Mouse (Mus musculus) heart, embryonic 12.5 days (tissue): Measurements from ENCODE around the gene Piwil4. TPM values are rescaled to one million over a fixed set of nuclear protein-coding genes. Genes with fewer than 3 reads are reported as not detected.
"Not testable (repeated sequence)": the region's sequence is repeated elsewhere in the genome, so short reads cannot be mapped to it uniquely, and the experiment has no call there.

Experiments
- ATAC-seq: fragments of 200-750 bp; cut with Nextera tagmentation; 2 replicates; pipeline ENCODE4 v1.8.0; 2017; ENCODE audit warnings: moderate TSS enrichment, moderate library complexity; ENCODE audit not compliant: insufficient number of reproducible peaks, low FRiP score
- H3K27ac ChIP-seq: fragments of 300-500 bp; sonication (generic); 2 replicates; pipeline ENCODE4 v1.5.1; 2016; ENCODE audit warnings: mild to moderate bottlenecking, moderate library complexity; ENCODE audit not compliant: poor library complexity, severe bottlenecking
- H3K27me3 ChIP-seq: fragments of 300-500 bp; sonication (generic); replicated peaks from 2 replicates; pipeline ENCODE4 v1.6.1; 2016; ENCODE audit warnings: mild to moderate bottlenecking, moderate library complexity
- H3K36me3 ChIP-seq: fragments of 300-500 bp; sonication (generic); 2 replicates; pipeline ENCODE4 v1.6.1; 2016; ENCODE audit warnings: mild to moderate bottlenecking, moderate library complexity
- H3K4me1 ChIP-seq: fragments of 300-500 bp; sonication (generic); replicated peaks from 2 replicates; pipeline ENCODE4 v1.6.1; 2016; ENCODE audit warnings: mild to moderate bottlenecking
- H3K4me2 ChIP-seq: fragments of 300-500 bp; sonication (generic); 2 replicates; pipeline ENCODE4 v1.6.1; 2016; ENCODE audit warnings: mild to moderate bottlenecking, moderate library complexity
- H3K4me3 ChIP-seq: fragments of 300-500 bp; sonication (generic); 2 replicates; pipeline ENCODE4 v1.5.1; 2016; ENCODE audit warnings: mild to moderate bottlenecking
- H3K9ac ChIP-seq: fragments of 300-500 bp; sonication (generic); 2 replicates; pipeline ENCODE4 v1.6.1; 2016; ENCODE audit warnings: mild to moderate bottlenecking, moderate library complexity
- H3K9me3 ChIP-seq: fragments of 300-500 bp; sonication (generic); replicated peaks from 2 replicates; pipeline ENCODE4 v1.6.1; 2016; ENCODE audit warnings: mild to moderate bottlenecking, moderate library complexity
- WGBS: fragments of 180-500 bp; shearing (Covaris S2); methylation state at CpG from one replicate; pipeline ENCODE4 v1.1.7; 2016; 5-methylcytosine and 5-hydroxymethylcytosine counted together
- polyA plus RNA-seq: library from polyadenylated mRNA; unstranded; fragments of >200 nt; fragmentation: Nextera tagmentation; extraction: Ambion mirVana; gene quantifications from 2 replicates; pipeline ENCODE4 v1.2.1, GENCODE M21; 2016

The Piwil4 gene
- polyA plus RNA-seq, 1 experiment from 2014 or later: 0.08 TPM

- H3K4me3 ChIP-seq: no peak overlapping the region
- WGBS: 70% methylated on average over 5 of the region's 5 CpGs
- H3K36me3 ChIP-seq: no peaks in the 10 kb centered on the region
- no peak overlapping the region for H3K4me2 ChIP-seq
- H3K27me3 ChIP-seq: peaks cover 6% of the 10 kb centered on the region
- H3K9me3 ChIP-seq: no peaks in the 10 kb centered on the region
- H3K27ac ChIP-seq: no peak overlapping the region
- no peak for ATAC-seq
- no peak overlapping the region for H3K9ac ChIP-seq
- no peaks in the 10 kb centered on the region for H3K4me1 ChIP-seq
Observed at GRCm38 (mm10) chr9:14724755-14725420, 15.6 kb downstream of the Piwil4 start.

GRCm38 (mm10) chr9:14721610-14722009 lies 18.9 kb downstream of the Piwil4 start:
- Histone ChIP-seq H3K36me3 (no peaks in the 10 kb centered on the region), H3K27ac (no peak overlapping the region), H3K9me3 (no peaks in the 10 kb centered on the region), H3K27me3 (peaks cover 9% of the 10 kb centered on the region), H3K4me3 (no peak overlapping the region), H3K4me1 (peaks cover 12% of the 10 kb centered on the region), H3K9ac (no peak overlapping the region), H3K4me2 (no peak overlapping the region)
- ATAC-seq: no peak
- 71% methylated on average over 5 of the region's 5 CpGs for whole genome bisulfite sequencing

- no peaks in the 10 kb centered on the region for H3K36me3 ChIP-seq
- no peak for ATAC-seq
- H3K4me2 ChIP-seq: no peak overlapping the region
- no peak overlapping the region for H3K4me3 ChIP-seq
- H3K4me1 ChIP-seq: peaks cover 12% of the 10 kb centered on the region
- no peak overlapping the region for H3K27ac ChIP-seq
- peaks cover 9% of the 10 kb centered on the region for H3K27me3 ChIP-seq
- WGBS: 70% methylated on average over 2 of the region's 2 CpGs
- no peaks in the 10 kb centered on the region for H3K9me3 ChIP-seq
- no peak overlapping the region for H3K9ac ChIP-seq
Observed at GRCm38 (mm10) chr9:14720384-14720783, 20.1 kb downstream of the Piwil4 start.

GRCm38 (mm10) chr9:14718332-14718691 lies 22.2 kb downstream of the Piwil4 start:
- ATAC-seq: no peak
- H3K9me3 ChIP-seq: no peaks in the 10 kb centered on the region
- peak overlapping the region; percentile 54 for H3K4me2 ChIP-seq
- H3K9ac ChIP-seq: no peak overlapping the region
- H3K27ac ChIP-seq: no peak overlapping the region; the same call in 1 of the 2 replicates
- no peaks in the 10 kb centered on the region for H3K36me3 ChIP-seq
- H3K27me3 ChIP-seq: peaks cover 9% of the 10 kb centered on the region
- H3K4me1 ChIP-seq: peaks cover 12% of the 10 kb centered on the region
- H3K4me3 ChIP-seq: no peak overlapping the region

- Histone ChIP-seq H3K9ac (0 out of 2 replicates have a peak overlapping the region, but pooled peaks have one; percentile 30), H3K9me3 (no peaks in the 10 kb centered on the region), H3K27me3 (peaks cover 9% of the 10 kb centered on the region), H3K4me2 (peak overlapping the region; percentile 54), H3K36me3 (no peaks in the 10 kb centered on the region), H3K4me3 (no peak overlapping the region; the same call in 1 of the 2 replicates), H3K27ac (no peak overlapping the region; the same call in 1 of the 2 replicates), H3K4me1 (peaks cover 12% of the 10 kb centered on the region)
- no peak for ATAC-seq
- WGBS: 22% methylated on average over 14 of the region's 14 CpGs
Observed at GRCm38 (mm10) chr9:14717689-14718331, 22.7 kb downstream of the Piwil4 start.

- H3K27ac ChIP-seq: no peak overlapping the region
- 87% methylated on average over 15 of the region's 15 CpGs for WGBS
- peaks cover 3% of the 10 kb centered on the region; the same call in 1 of the 2 replicates for H3K27me3 ChIP-seq
- H3K4me1 ChIP-seq: peaks cover 12% of the 10 kb centered on the region
- no peak overlapping the region for H3K4me2 ChIP-seq
- H3K9me3 ChIP-seq: no peaks in the 10 kb centered on the region
- no peaks in the 10 kb centered on the region for H3K36me3 ChIP-seq
- no peak for ATAC-seq
- H3K4me3 ChIP-seq: no peak overlapping the region
- no peak overlapping the region for H3K9ac ChIP-seq
Observed at GRCm38 (mm10) chr9:14715258-14715657, 25.3 kb downstream of the Piwil4 start.

- WGBS: 80% methylated on average over 3 of the region's 3 CpGs
- Histone ChIP-seq H3K36me3 (no peaks in the 10 kb centered on the region), H3K4me1 (peaks cover 4% of the 10 kb centered on the region), H3K9me3 (no peaks in the 10 kb centered on the region), H3K27ac (no peak overlapping the region), H3K27me3 (no peaks in the 10 kb centered on the region), H3K4me3 (no peak overlapping the region), H3K9ac (no peak overlapping the region), H3K4me2 (no peak overlapping the region)
- no peak for ATAC-seq
Observed at GRCm38 (mm10) chr9:14710910-14711309, 29.6 kb downstream of the Piwil4 start.

GRCm38 (mm10) chr9:14705321-14706162 lies 35.0 kb downstream of the Piwil4 start:
- no peak overlapping the region for H3K4me2 ChIP-seq
- ATAC-seq: no peak
- WGBS: 64% methylated on average over 13 of the region's 13 CpGs
- no peaks in the 10 kb centered on the region for H3K36me3 ChIP-seq
- H3K27me3 ChIP-seq: no peaks in the 10 kb centered on the region
- H3K9ac ChIP-seq: no peak overlapping the region
- H3K4me3 ChIP-seq: no peak overlapping the region
- H3K27ac ChIP-seq: no peak overlapping the region
- no peaks in the 10 kb centered on the region for H3K9me3 ChIP-seq
- peaks cover 10% of the 10 kb centered on the region for H3K4me1 ChIP-seq

- not testable (repeated sequence) for H3K36me3 ChIP-seq, H3K4me1 ChIP-seq, H3K27ac ChIP-seq, H3K4me3 ChIP-seq, H3K4me2 ChIP-seq, H3K9ac ChIP-seq, ATAC-seq, H3K27me3 ChIP-seq, H3K9me3 ChIP-seq
- 82% methylated on average over 1 of the region's 1 CpGs for WGBS
Observed at GRCm38 (mm10) chr9:14700795-14701194, 39.7 kb downstream of the Piwil4 start.

GRCm38 (mm10) chr9:14699288-14699640 lies 41.3 kb downstream of the Piwil4 start:
- no peaks in the 10 kb centered on the region for H3K9me3 ChIP-seq
- ATAC-seq: 0 out of 2 replicates have a peak, but pooled peaks have one; percentile 26
- H3K4me2 ChIP-seq: no peak overlapping the region
- no peak overlapping the region for H3K4me3 ChIP-seq
- H3K27me3 ChIP-seq: no peaks in the 10 kb centered on the region
- no peak overlapping the region for H3K27ac ChIP-seq
- H3K36me3 ChIP-seq: no peaks in the 10 kb centered on the region
- no peak overlapping the region for H3K9ac ChIP-seq
- no peaks in the 10 kb centered on the region for H3K4me1 ChIP-seq
- WGBS: 44% methylated on average over 7 of the region's 7 CpGs

- WGBS: 52% methylated on average over 12 of the region's 12 CpGs
- H3K4me2 ChIP-seq: no peak overlapping the region
- ATAC-seq: peak; percentile 87
- H3K27me3 ChIP-seq: no peaks in the 10 kb centered on the region
- no peak overlapping the region for H3K4me3 ChIP-seq
- H3K9me3 ChIP-seq: no peaks in the 10 kb centered on the region
- H3K27ac ChIP-seq: no peak overlapping the region
- H3K4me1 ChIP-seq: no peaks in the 10 kb centered on the region
- H3K36me3 ChIP-seq: no peaks in the 10 kb centered on the region
- H3K9ac ChIP-seq: no peak overlapping the region
Observed at GRCm38 (mm10) chr9:14698582-14699287, 41.8 kb downstream of the Piwil4 start.
